Mouse (Mus musculus) liver, adult 2 months (tissue): ENCODE measurements around the gene Fam163b.

Source experiments
- CTCF ChIP-seq: fragments of 200-500 bp; IDR thresholded peaks from 2 replicates; pipeline ENCODE4 v1.5.1; 2011; ENCODE audit warnings: low read depth, low read length, control low read depth
- POLR2A ChIP-seq: fragments of 200-500 bp; IDR thresholded peaks from 2 replicates; pipeline ENCODE4 v1.6.1; 2011; ENCODE audit warnings: low read length, control low read depth; ENCODE audit not compliant: insufficient read depth; ENCODE audit errors: extremely low read depth

DNA sequence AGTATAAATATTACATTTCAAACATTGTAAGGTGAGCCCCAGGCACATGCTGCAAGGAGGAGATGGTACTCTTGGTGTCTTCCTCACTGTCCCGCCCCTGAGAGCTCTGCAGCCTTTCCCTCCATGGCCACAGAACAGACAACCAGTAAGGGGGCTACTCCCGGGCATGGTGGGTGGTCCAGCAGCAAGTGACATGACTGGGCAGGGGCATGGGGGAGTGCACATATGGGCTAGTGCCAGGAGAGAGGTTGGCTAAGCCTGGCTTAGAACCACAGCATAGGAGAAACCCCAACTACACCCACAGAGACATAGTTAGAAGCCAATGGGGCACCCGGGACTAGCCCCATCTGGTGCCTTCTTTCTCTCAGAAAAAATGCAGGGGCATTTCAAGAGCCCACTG is 6.0 kb downstream of the Fam163b start:
- TF ChIP-seq CTCF (no peak), POLR2A (no peak)
